Mouse (Mus musculus) hindbrain, embryonic 10.5 days (tissue): ENCODE measurements at regions not wholly inside any gene's neighbourhood (a gene's known extent, or its start where the extent isn't known, plus 50 kb on each side); places are given as distances from the start of the nearest gene placed in this dataset.
"Not testable (repeated sequence)": the region's sequence is repeated elsewhere in the genome, so short reads cannot be mapped to it uniquely, and the experiment has no call there.

Source experiments
- DNase-seq: peaks from one replicate; pipeline ENCODE4 v3.0.0-alpha.2; 2017; ENCODE audit warnings: low spot score
- H3K27ac ChIP-seq: fragments of 300-500 bp; sonication (generic); 2 replicates; pipeline ENCODE4 v1.5.1; 2016; ENCODE audit warnings: mild to moderate bottlenecking, moderate library complexity
- H3K27me3 ChIP-seq: fragments of 300-500 bp; sonication (generic); 2 replicates; pipeline ENCODE4 v1.6.1; 2016; ENCODE audit warnings: mild to moderate bottlenecking; ENCODE audit not compliant: poor library complexity, insufficient read depth, severe bottlenecking
- H3K36me3 ChIP-seq: fragments of 300-500 bp; sonication (generic); 2 replicates; pipeline ENCODE4 v1.6.1; 2016; ENCODE audit warnings: mild to moderate bottlenecking, moderate library complexity
- H3K4me1 ChIP-seq: fragments of 300-500 bp; sonication (generic); replicated peaks from 2 replicates; pipeline ENCODE4 v1.6.1; 2016; ENCODE audit warnings: mild to moderate bottlenecking
- H3K4me3 ChIP-seq: fragments of 300-500 bp; sonication (generic); 2 replicates; pipeline ENCODE4 v1.5.1; 2016; ENCODE audit warnings: mild to moderate bottlenecking, moderate library complexity
- H3K9me3 ChIP-seq: fragments of 300-500 bp; sonication (generic); 2 replicates; pipeline ENCODE4 v1.6.1; 2016; ENCODE audit warnings: mild to moderate bottlenecking, moderate library complexity
- WGBS: fragments of 180-500 bp; shearing (Covaris S2); methylation state at CpG from one replicate; pipeline ENCODE4 v1.1.7; 2016; 5-methylcytosine and 5-hydroxymethylcytosine counted together

DNA sequence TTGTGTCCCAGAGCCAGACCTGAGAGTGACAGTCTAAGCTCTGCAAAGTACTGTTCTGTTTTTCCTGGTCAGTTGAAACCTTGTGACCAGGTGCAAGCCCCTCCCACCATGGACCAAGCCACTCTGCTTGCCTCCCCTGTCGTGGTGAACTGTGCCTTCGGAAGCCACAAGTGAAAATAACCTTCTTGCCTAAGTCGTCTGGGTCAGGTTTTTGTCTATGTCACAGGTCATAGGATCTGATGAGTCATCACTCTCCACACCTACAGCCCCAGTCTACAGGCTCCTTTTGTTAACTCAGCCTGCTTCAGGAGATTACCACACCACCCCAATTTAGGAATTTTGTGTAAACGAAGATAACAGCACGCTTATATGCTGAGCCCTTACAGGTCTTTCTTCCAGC is 417.2 kb upstream of the Arid1b start:
- Histone ChIP-seq H3K4me1 (0 out of 2 replicates have a peak, but pooled peaks cover 3% of the 10 kb centered on the region), H3K36me3 (no peaks in the 10 kb centered on the region), H3K27ac (no peak overlapping the region), H3K27me3 (no peaks in the 10 kb centered on the region), H3K9me3 (no peaks in the 10 kb centered on the region), H3K4me3 (no peak overlapping the region)
- 71% methylated on average over 5 of the region's 5 CpGs for WGBS
- DNase-seq: no peak

DNA sequence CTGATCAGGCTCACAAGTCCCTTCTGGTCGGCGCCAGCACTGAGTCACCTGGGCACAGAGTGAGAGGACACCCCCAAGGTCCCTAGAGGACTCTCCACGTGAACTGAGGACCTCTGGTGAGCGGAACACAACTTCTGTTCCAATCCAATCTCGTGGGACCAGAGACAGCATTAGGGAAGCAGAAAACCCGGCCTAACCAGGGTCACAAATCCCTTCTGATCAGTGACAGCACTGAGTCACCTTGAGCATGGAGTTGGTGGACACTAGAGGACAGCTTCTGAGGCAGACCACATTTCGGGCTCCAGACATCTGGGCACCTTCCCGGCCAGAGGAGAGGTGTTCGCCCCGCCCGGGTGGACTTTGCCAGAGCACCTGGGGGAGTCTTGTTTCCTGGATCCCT is 412.3 kb upstream of the Arid1b start:
- DNase-seq: no peak

DNA sequence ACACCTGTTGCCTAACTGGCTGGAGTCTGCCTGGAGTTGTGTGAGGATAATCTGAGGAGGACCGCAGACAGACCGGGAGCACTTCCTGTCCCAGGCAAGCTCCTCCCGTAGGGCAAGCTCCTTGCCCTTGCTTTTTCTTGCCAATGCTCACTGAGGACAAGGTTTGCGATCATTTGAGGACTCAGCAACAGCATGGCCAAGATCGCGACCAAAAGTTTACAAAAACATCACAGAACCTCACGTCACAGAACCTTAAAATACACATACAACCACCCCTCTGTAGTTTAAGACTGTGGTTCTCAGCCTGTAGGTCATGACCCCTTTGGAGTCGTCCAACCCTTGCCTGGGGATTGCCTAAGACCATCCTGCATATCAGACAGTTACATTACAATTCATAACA is 383.7 kb upstream of the Arid1b start:
- Histone ChIP-seq H3K4me3 (no peak overlapping the region), H3K9me3 (peaks cover 5% of the 10 kb centered on the region; the same call in 1 of the 2 replicates), H3K4me1 (peaks cover 4% of the 10 kb centered on the region; the same call in 1 of the 2 replicates), H3K27ac (no peak overlapping the region), H3K36me3 (no peaks in the 10 kb centered on the region), H3K27me3 (no peaks in the 10 kb centered on the region)
- WGBS: 83% methylated on average over 8 of the region's 8 CpGs
- no peak for DNase-seq

More for the DNA sequence above, 412.3 kb upstream of the Arid1b start:
- Histone ChIP-seq H3K27ac (no peak overlapping the region), H3K4me1 (no peaks in the 10 kb centered on the region), H3K36me3 (no peaks in the 10 kb centered on the region), H3K4me3 (no peak overlapping the region), H3K27me3 (no peaks in the 10 kb centered on the region), H3K9me3 (no peaks in the 10 kb centered on the region)
- 87% methylated on average over 11 of the region's 11 CpGs for WGBS

DNA sequence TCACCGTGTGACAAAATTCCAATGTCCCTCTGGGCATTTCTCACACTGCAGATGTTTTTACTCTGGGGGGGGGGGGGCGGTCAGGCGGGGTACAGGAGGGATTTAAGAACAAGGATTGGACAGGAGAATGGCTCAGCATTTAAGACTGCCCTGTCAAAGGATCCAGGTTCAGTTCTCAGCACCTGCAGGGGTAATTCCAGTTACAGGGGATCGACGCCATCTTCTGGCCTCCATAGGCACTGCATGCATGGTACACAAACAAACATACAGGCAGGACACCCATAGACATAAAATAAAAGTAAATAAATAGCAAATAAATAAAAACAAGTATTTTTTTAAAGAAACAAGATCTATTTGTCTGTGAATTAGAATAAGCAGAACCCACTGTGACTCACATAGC is 383.1 kb upstream of the Arid1b start:
- 86% methylated on average over 5 of the region's 5 CpGs for WGBS
- peaks cover 5% of the 10 kb centered on the region; the same call in 1 of the 2 replicates for H3K9me3 ChIP-seq

DNA sequence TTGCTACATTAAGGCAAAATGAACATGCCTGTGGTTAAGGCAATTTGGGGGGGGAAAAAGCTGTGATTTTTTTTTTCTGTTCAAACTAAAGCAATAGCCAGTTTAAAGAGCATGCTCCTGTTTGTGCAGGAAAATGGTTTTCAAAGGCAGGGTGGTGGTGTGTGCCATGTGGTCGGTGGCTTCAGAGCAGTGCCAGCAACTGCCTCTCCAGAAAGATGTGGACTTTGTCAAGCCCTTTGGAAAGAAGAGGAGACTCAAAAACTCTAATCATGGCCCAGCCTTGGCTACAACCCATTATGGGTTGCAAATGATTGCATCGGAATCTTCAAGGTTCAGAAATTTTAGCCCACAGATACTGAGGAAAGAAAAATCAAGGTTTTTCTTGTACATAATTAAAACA is 382.4 kb upstream of the Arid1b start:
- H3K36me3 ChIP-seq: no peaks in the 10 kb centered on the region
- peaks cover 5% of the 10 kb centered on the region; the same call in 1 of the 2 replicates for H3K9me3 ChIP-seq
- H3K4me1 ChIP-seq: peaks cover 4% of the 10 kb centered on the region; the same call in 1 of the 2 replicates
- no peak overlapping the region for H3K27ac ChIP-seq
- no peak overlapping the region for H3K4me3 ChIP-seq
- no peaks in the 10 kb centered on the region for H3K27me3 ChIP-seq
- 85% methylated on average over 2 of the region's 2 CpGs for WGBS
- no peak for DNase-seq

More for the DNA sequence above, 383.1 kb upstream of the Arid1b start:
- DNase-seq: no peak
- H3K4me3 ChIP-seq: no peak overlapping the region
- H3K27me3 ChIP-seq: no peaks in the 10 kb centered on the region
- peaks cover 4% of the 10 kb centered on the region; the same call in 1 of the 2 replicates for H3K4me1 ChIP-seq
- H3K27ac ChIP-seq: no peak overlapping the region
- H3K36me3 ChIP-seq: no peaks in the 10 kb centered on the region

DNA sequence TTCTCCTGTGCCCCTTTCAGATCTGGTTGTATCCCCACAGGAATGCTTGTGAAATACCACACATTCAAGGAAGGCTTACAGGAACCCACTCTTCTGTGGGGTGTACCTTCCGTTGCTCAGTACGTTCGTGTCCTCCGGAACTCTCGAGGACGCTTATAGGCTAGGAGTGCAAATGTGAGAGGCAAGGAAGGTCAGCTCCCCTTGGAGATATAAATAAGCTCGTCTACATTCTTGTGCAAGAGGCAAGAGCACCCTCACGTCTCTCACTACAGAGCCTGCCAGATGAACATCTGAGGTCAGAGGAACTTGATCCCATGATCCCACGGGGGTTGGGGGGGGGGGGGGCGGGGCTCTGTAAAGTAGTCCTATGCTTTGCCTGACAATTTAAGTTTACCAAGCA is 382.0 kb upstream of the Arid1b start:
- H3K4me1 ChIP-seq: peaks cover 4% of the 10 kb centered on the region; the same call in 1 of the 2 replicates
- 54% methylated on average over 10 of the region's 10 CpGs for WGBS
- H3K4me3 ChIP-seq: no peak overlapping the region
- H3K27me3 ChIP-seq: no peaks in the 10 kb centered on the region
- no peaks in the 10 kb centered on the region for H3K36me3 ChIP-seq
- DNase-seq: peak; percentile 18
- peaks cover 5% of the 10 kb centered on the region; the same call in 1 of the 2 replicates for H3K9me3 ChIP-seq
- no peak overlapping the region for H3K27ac ChIP-seq

DNA sequence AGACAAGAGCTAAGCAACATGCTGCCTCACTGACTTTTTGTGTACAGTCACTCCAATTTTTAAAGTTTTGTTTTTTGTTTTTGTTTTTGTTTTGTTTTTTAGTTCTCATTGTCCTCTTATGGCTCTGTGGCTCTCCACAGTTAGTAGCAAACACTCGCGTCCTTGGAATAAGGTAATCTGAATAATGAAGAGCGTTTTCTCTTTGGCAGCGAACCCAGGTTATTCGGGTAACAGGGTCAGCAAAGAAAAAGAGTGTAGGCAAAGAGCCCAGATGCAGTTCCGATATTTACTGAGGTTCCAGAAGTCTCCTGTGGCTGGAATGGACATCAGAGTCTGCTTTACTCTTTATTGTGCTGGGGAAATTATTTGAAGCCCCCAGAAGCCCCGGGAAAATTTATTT is 381.4 kb upstream of the Arid1b start:
- DNase-seq: no peak
- peaks cover 4% of the 10 kb centered on the region; the same call in 1 of the 2 replicates for H3K4me1 ChIP-seq
- peaks cover 5% of the 10 kb centered on the region; the same call in 1 of the 2 replicates for H3K9me3 ChIP-seq
- no peak overlapping the region for H3K27ac ChIP-seq
- no peaks in the 10 kb centered on the region for H3K36me3 ChIP-seq
- H3K27me3 ChIP-seq: no peaks in the 10 kb centered on the region
- WGBS: 92% methylated on average over 7 of the region's 7 CpGs
- H3K4me3 ChIP-seq: no peak overlapping the region

DNA sequence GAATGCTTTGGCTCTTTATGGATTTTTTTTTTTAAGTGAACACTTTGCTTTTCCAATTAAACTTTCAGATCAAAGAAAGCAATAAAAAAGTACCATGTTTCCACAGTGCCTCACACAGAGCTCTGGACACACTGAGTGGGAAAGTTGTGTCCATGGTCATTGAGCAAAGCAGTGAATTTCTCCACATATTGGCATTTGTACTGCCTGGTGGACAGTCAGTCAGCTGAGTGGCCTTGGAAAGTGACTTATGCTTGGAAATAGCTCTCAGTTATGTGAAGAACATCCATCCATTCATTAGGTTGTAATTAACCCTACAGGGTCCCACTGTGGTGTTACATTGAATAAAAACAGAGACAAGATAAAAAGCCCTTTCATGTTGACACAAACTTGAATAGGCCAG is 373.8 kb upstream of the Arid1b start:
- DNase-seq: no peak
- Histone ChIP-seq H3K27ac (no peak overlapping the region), H3K4me1 (no peaks in the 10 kb centered on the region), H3K27me3 (no peaks in the 10 kb centered on the region), H3K36me3 (no peaks in the 10 kb centered on the region), H3K9me3 (no peaks in the 10 kb centered on the region), H3K4me3 (no peak overlapping the region)

DNA sequence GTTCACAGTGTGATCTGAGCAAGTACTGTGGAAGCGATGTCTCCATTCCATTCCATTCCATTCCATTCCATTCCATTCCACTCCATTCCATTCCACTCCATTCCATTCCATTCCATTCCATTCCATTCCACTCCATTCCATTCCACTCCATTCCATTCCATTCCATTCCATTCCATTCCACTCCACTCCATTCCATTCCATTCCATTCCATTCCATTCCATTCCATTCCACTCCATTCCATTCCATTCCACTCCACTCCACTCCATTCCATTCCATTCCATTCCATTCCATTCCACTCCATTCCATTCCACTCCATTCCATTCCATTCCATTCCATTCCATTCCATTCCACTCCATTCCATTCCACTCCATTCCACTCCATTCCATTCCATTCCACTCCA is 368.0 kb upstream of the Arid1b start:
- WGBS: 94% methylated on average over 1 of the region's 1 CpGs
- H3K27me3 ChIP-seq, H3K27ac ChIP-seq, H3K9me3 ChIP-seq, DNase-seq, H3K4me3 ChIP-seq, H3K4me1 ChIP-seq, H3K36me3 ChIP-seq: not testable (repeated sequence)

DNA sequence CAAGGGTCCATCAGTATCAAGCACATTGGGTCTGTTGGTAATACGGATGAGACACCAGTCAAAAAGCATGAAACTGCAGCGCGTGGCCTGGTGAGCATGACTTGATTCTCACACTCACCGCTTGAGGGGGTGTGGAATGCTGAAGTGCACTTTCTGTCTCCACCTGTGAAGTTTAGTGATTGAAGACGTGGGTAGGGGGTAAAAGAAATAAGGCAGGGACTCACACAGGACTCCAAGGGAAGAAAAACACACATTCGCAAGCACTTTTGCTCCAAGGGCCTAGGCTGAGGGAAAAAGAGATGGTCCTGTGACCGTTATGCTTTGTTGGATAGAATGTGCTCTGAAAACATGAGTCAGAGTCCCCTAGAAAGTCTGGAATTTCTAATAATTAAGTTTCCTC is 366.6 kb upstream of the Arid1b start:
- peaks cover 5% of the 10 kb centered on the region for H3K4me1 ChIP-seq
- no peak overlapping the region for H3K4me3 ChIP-seq
- no peak for DNase-seq
- H3K27me3 ChIP-seq: no peaks in the 10 kb centered on the region
- no peaks in the 10 kb centered on the region for H3K36me3 ChIP-seq
- no peak overlapping the region for H3K27ac ChIP-seq
- WGBS: 81% methylated on average over 7 of the region's 7 CpGs
- no peaks in the 10 kb centered on the region for H3K9me3 ChIP-seq

DNA sequence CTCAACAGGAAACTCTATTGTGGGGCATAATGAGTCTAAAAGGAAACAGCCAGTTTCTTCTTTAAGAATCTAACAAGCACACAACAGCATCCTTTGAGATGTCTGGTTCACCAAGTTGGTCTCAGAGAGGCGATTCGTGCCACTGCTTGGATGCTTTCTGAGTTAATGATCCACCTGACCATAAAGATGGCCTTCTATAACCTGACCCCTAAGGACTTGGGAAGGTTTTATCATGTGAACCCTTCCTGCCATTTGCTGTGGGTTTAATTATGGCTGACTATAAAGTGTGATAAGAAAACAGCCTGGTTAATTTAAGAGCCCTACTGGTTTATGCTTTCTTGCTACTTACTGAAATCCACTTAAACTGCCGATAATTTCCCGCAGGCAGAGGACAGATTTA is 363.0 kb upstream of the Arid1b start:
- WGBS: 93% methylated on average over 4 of the region's 4 CpGs
- H3K27ac ChIP-seq: no peak overlapping the region
- DNase-seq: no peak

DNA sequence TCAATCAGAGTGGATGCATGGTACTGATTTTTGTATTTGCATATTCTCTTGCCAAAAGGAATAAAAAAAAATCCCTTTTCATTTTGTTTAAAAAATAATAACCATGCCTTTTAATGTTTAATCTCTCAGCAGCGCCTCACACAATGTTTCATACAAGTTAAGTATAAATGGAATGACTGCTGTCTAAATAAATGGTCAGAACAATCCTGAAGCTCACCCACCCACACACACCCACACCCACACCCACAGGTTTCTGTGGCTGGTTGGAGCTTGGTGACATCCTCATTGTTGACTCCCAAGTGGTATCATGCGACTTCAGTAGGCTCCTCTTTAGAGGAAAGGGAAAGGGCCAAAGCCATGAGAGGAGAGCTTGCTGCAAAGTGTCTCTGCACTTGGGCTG is 361.6 kb upstream of the Arid1b start:
- peaks cover 10% of the 10 kb centered on the region for H3K4me1 ChIP-seq
- no peak for DNase-seq
- no peaks in the 10 kb centered on the region for H3K36me3 ChIP-seq
- no peak overlapping the region for H3K4me3 ChIP-seq
- H3K27ac ChIP-seq: no peak overlapping the region
- WGBS: 88% methylated on average over 2 of the region's 2 CpGs
- H3K9me3 ChIP-seq: no peaks in the 10 kb centered on the region
- H3K27me3 ChIP-seq: no peaks in the 10 kb centered on the region

More for the DNA sequence above, 363.0 kb upstream of the Arid1b start:
- no peaks in the 10 kb centered on the region for H3K9me3 ChIP-seq
- no peaks in the 10 kb centered on the region for H3K27me3 ChIP-seq
- peaks cover 5% of the 10 kb centered on the region for H3K4me1 ChIP-seq
- no peaks in the 10 kb centered on the region for H3K36me3 ChIP-seq
- no peak overlapping the region for H3K4me3 ChIP-seq

DNA sequence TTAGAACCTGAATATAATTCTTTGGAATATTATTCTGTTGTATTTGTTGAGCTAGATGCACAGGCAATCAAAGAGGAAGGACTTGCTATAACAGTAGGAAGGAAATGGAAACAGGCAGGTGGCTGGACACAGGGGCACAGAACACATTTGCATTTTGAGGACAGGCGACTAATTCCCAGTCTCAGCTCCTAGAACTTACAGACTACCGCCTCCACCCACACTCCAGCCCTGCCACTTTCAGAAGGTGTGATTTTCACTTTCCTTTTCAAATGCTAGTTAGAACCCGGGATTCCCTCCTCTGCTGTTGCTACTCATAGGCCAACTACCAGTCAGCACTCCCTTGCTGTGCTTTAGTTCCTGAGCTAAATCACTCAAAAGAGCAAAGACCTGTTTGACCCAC is 360.4 kb upstream of the Arid1b start:
- H3K4me3 ChIP-seq: no peak overlapping the region
- H3K27ac ChIP-seq: no peak overlapping the region
- H3K36me3 ChIP-seq: no peaks in the 10 kb centered on the region
- no peaks in the 10 kb centered on the region for H3K27me3 ChIP-seq
- no peaks in the 10 kb centered on the region for H3K9me3 ChIP-seq
- peaks cover 6% of the 10 kb centered on the region for H3K4me1 ChIP-seq
- WGBS: 57% methylated on average over 3 of the region's 3 CpGs
- no peak for DNase-seq

DNA sequence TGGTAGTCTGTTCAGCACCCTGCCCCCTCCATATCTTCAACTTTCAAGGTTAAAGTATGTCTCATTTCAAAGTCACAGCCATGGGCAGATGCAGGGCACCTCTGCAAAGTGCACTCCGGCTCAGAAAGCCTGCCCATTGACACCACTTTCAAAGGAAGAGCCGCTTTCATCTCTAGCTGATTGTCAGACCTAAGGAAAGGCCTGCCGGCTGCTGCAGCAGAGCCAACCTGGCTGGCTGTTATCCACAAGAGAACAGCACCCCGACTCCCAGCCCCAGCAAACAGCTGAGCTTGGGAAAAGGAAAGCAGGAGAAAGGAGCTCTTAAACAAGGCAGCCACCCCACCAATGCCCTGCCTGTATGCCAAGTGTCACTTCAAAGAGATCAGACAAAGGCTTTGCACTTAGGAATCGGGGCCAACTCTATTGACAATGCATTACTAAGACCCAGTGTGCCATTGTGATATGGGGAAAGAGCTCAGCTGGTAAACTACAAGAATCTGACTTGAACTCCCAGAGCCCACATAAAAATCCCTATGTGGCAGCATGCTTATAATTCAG is 357.3 kb upstream of the Arid1b start:
- no peak overlapping the region for H3K27ac ChIP-seq
- no peak for DNase-seq
- no peaks in the 10 kb centered on the region for H3K27me3 ChIP-seq
- 35% methylated on average over 5 of the region's 5 CpGs for whole genome bisulfite sequencing
- H3K36me3 ChIP-seq: no peaks in the 10 kb centered on the region
- peaks cover 5% of the 10 kb centered on the region for H3K4me1 ChIP-seq
- H3K4me3 ChIP-seq: no peak overlapping the region
- H3K9me3 ChIP-seq: no peaks in the 10 kb centered on the region
